Mouse (Mus musculus): Measurements from ENCODE around the gene Pclaf. TPM values are rescaled to one million over a fixed set of nuclear protein-coding genes. Genes with fewer than 3 reads are reported as not detected.

The Pclaf gene
- total and polyA plus RNA-seq, 3 experiments, result 0.12 to 1.8 (median 0.97) TPM

Other genes starting within 250 kb of the Pclaf start
- gene Oaz2, start 222.2 kb upstream of the Pclaf start, total RNA-seq (2021), result 100 to 1,000 TPM; 101 to 156 TPM
- 172 and 201 TPM in 2 replicates for gene Oaz2, start 222.2 kb upstream of the Pclaf start, polyA plus RNA-seq (2012; rRNA removed)
- 10 to 100 TPM; 23.9 to 33.2 TPM for gene Zfp609, start 62.7 kb upstream of the Pclaf start, total RNA-seq (2021)
- 6.2 and 9.3 TPM in 2 replicates for gene Zfp609, start 62.7 kb upstream of the Pclaf start, polyA plus RNA-seq (2012; rRNA removed)
- 10 to 100 TPM; 29.8 to 40.0 TPM for gene Trip4, start 18.6 kb downstream of the Pclaf start, total RNA-seq (2021)
- 7.2 and 8.9 TPM in 2 replicates for gene Trip4, start 18.6 kb downstream of the Pclaf start, polyA plus RNA-seq (2012; rRNA removed)
- gene Csnk1g1, start 18.7 kb downstream of the Pclaf start, total RNA-seq (2021), result 10 to 100 TPM; 16.3 to 19.4 TPM
- gene Csnk1g1, start 18.7 kb downstream of the Pclaf start, polyA plus RNA-seq (2012; rRNA removed), result 2.2 and 2.8 TPM in 2 replicates
- 100 to 1,000 TPM; 245 to 310 TPM for gene Ppib, start 170.0 kb downstream of the Pclaf start, total RNA-seq (2021)
- gene Ppib, start 170.0 kb downstream of the Pclaf start, polyA plus RNA-seq (2012; rRNA removed), result 68.3 and 78.6 TPM in 2 replicates
- gene Snx22, start 179.5 kb downstream of the Pclaf start, total RNA-seq (2021), result under 1 TPM; 0.29 to 0.48 TPM
- gene Snx22, start 179.5 kb downstream of the Pclaf start, polyA plus RNA-seq (2012; rRNA removed), result 0.79 and 0.84 TPM in 2 replicates
- 100 to 1,000 TPM; 112 to 118 TPM for gene Snx1, start 236.3 kb downstream of the Pclaf start, total RNA-seq (2021)
- gene Snx1, start 236.3 kb downstream of the Pclaf start, polyA plus RNA-seq (2012; rRNA removed), result 58.9 and 59.7 TPM in 2 replicates
- gene Ciao2a, start 236.4 kb downstream of the Pclaf start, total RNA-seq (2021), result 10 to 100 TPM; 74.9 to 80.0 TPM
- gene Ciao2a, start 236.4 kb downstream of the Pclaf start, polyA plus RNA-seq (2012; rRNA removed), result 4.9 and 5.2 TPM in 2 replicates